Mouse (Mus musculus): ENCODE results near the gene Prrg3.
A peak's percentile ranks its signal among the peaks of the same experiment; 100 is the strongest.
"Not testable (repeated sequence)": the region's sequence is repeated elsewhere in the genome, so short reads cannot be mapped to it uniquely, and the experiment has no call there.

The Prrg3 gene

DNA sequence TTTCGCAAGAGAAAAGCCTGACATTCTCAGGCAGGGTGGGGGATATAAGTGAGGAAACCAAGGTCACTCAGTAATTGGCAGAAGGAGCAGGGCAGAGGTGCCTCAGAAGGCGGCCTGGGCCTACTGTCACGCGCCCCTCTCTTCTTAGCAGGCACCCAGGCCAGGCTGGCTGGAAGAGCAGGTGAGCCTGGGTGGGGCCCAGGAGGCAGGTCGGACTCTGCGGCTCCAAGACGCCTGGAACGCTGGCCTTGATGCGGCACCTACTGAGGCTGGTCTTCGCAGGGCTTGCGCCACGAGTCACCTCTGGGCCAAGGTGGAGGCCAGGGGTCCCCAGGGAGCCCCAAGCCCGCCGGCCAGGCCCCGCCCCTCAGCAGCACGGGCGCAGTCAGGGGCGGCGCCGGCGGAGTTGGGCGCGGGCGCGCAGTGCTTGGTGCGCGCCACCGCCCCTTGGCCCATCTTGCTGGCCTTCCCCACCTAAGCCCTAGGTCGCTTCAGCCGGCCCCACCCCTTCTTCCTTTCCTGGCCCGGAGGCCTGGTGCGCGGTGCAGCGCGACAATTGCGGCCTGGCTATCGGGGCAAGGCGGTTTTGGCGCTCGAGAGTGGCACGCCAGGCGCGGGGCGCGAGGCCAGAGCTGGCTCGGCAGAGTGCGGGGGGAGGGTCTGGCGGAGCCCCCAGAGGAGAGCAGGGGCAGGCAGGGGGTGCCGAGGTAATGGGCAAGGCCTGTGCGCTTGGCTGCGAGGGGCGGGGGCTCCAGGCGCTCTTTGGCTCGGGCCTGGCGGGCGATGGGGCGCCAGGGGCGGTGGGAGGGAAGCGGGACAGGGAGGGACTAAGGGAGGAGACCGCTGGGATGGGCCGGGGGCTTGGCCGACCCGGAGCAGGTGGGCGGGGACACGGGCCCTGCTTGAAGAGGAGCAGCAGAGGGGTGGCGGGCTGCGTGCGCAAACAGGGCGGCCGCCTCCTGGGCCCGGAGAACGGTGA is at the start of gene Prrg3:
Gene Prrg3 (plus strand): TSS at position 552 of the 979 bp plus-strand sequence.
- ATAC-seq (ENCODE audit: low TSS enrichment), result peak; percentile 72

DNA sequence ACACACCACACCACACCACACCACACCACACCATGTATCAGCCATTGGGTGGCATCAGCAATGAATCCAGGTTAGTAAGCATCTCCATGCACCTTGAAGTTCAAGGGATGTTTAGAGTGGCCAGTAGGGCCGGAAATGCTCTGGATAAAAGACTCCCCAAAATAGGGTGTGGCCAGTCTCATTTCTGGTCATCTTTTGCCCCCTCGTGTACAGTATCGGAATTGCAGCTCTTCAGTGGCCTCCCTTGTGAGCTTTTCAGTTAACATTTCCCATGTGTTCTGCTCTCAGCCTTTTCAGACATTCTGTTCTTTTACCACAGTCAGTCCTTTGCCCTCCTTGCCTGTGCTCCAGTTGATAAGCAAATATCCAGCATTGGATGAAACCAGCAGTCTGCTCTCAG is 15.8 kb upstream of the Prrg3 start:
- ATAC-seq (ENCODE audit: low TSS enrichment), result peak; percentile 64; the same call in 1 of the 2 replicates

DNA sequence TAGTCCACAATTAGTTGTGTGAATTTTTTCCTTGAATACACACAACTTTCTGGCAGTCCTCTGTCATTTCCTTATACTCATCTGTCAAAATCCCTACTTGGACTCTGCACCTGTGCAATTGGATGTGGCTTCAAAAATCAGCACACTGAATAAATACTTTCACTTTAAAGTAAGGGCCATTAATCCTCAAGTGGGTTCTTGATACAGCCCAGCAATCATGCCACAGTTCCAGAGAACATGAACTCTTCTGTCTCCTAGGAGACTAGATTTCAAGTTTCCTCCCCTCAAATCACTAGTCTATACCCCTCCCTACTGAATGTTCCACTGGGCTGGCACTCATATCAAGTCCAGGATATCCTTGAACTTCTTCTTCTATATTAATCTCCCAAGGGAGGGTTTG is 4.1 kb upstream of the Prrg3 start:
- no peak for ATAC-seq (ENCODE audit: low TSS enrichment)

DNA sequence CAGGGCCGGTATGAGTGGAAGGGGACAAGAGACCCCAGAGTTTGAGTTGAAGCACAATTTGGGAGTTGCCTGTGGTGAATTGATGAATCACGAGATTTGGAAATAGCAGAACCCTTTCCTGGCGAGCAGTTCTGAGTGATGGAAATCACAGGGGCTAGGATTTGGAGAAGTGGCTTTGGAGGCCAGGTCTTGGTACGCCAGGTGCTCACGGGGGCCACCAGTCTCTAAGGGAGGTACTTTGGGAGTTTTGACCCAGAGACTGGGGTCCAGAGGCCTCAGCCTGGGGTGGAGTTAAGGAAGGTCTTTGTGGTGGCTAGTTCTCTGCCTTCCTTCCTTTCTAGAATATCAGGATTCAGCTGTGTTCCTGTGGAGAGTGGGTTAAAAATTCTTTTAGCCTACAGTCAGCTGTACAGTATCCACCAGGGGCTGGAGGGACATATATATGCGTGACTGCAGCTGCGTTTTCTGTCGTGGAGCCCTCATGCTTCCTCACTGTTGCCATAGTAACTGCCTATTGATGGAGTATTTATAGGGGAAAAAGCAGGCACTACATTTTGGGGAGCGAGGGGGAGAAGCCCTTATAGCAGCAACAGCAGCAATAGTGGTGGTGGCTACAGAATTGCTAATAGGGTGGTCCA is 970 bp downstream of the Prrg3 start:
- peak; percentile 62 for ATAC-seq (ENCODE audit: low TSS enrichment)

DNA sequence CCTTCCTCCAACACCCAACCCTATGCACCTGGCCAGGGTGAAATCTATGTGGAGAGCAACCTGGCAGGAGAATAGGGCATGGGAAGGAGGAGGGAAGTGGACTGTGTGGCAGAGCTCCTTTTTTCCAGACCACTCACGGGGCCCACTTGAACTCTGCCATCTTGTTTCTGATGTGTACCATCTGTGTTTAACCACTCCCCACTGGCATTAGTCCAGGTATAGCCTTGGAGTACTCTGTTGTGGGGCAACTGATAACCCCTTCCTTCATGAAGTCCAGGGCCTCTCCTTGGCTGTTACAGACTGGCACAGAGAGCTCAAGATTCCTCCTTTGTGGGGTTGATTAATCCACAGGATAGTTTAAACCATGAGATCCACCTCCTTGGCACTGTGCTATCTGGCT is 5.8 kb downstream of the Prrg3 start:
- ATAC-seq (ENCODE audit: low TSS enrichment), result no peak

DNA sequence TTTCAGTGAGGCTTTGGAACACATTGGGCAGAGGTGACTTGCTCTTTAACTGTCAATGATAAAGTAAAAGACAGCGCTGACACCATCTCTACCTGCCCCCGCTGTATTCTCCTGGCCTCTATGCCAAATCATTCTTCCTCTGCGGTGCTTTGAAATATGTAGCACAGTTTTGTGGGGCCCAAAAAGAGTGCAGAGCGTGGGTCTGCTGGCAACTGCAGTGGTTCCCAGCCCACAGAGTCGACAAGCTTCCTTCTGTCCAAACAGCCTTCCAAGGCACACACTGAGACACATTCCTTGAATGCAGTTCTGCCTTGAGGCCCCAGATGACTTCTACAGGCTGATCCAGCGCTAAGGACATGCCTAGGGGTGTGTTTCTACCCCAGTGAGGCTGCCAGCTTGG is 6.4 kb downstream of the Prrg3 start:
- ATAC-seq (ENCODE audit: low TSS enrichment), result peak; percentile 98

DNA sequence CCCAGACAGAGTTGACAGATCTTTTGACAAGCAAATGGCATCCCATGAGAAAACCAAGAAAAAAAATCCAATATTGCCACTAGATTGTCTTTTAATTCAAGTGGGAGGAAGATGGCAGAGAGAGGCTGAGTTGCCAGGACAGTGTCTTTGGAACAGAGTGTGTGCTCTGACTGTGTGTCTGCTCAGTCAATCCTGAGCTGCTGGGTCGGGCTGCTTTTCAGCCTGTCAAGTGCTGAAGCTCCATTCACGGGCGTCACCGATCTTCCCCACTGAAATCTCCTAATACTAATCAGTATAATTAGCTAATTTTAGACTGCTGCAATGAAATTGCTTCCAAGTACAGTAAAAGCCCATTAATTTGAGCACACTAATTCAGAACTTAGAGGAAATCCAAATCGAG is 8.9 kb downstream of the Prrg3 start:
- no peak for ATAC-seq (ENCODE audit: low TSS enrichment)

DNA sequence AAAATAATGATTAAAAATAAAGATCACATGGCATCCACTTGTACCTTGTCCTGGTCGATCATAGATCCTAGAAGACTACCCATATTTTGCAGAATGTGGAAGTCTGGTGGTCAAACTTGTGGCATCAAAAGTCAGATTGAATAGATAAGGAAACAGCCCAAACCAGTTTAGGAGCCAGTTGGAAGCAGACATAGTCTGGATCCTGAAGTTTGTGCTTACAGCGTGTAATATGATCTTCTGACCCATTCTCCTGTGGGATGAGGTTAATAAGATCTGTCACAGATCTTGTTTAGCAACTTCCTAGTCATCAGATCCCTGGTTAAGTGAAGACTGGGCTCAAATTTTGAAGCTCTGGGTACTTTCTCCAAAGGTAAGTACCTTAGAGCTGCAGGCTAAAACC is 10.3 kb downstream of the Prrg3 start, which contains the start of gene Fate1:
Gene Fate1 (plus strand): TSS at position 301 of the 400 bp plus-strand sequence.
- ATAC-seq (ENCODE audit: low TSS enrichment), result no peak

DNA sequence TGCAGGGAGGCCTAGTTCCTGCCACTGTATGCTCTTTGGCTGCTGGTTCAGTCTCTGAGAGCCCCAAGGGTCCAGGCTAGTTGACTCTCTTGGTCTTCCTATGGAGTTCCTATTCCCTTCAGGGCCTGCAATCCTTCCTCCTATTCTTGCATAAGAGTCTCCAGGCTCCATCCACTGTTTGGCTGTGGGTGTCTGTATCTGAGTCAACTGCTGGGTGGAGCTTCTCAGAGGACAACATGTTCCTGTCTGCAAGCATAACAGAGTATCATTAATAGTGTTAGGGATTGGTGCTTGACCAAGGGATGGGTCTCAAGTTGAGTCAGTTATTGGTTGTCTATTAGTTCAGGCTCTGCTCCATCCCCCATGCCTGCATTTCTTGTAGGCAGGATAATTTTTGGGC is 15.3 kb downstream of the Prrg3 start:
- not testable (repeated sequence) for ATAC-seq (ENCODE audit: low TSS enrichment)

DNA sequence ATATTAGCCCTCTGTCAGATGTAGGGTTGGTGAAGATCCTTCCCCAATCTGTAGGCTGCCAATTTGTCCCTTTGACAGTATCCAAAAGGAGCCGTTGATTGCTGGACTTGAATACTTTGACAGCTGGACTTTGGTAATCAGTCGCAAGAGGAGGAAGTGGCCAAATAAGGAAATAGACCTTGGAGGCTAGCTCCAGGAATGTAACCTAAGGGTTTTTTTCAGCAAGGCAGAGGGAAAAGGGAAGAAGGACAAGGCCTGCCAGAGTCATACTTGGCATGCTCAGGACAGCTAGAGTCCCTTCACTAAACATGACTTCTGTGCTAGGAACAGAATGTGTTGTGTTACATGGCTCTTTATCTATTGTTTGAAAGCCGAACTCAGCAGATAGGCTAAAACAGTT is 18.0 kb downstream of the Prrg3 start:
- ATAC-seq (ENCODE audit: low TSS enrichment), result no peak

DNA sequence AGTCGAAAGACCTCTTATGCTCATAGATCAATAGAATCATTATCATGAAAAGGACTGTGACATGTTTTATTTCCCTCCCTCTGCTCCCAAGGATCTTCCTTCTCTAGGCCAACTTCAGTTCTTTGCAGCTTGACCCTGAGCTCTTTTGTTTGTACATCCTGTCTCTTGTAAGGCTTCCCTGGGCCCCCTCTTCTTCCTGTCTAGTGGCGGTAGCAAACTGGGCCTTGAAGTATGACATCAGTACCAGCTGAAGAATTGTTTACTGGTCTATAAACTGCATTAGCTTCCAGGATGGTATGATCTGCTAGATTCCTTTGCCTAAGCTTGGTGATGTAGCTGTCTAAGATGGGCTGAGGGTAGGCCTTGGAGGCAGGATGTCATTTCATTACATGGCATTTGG is 18.9 kb downstream of the Prrg3 start:
- ATAC-seq (ENCODE audit: low TSS enrichment), result no peak

DNA sequence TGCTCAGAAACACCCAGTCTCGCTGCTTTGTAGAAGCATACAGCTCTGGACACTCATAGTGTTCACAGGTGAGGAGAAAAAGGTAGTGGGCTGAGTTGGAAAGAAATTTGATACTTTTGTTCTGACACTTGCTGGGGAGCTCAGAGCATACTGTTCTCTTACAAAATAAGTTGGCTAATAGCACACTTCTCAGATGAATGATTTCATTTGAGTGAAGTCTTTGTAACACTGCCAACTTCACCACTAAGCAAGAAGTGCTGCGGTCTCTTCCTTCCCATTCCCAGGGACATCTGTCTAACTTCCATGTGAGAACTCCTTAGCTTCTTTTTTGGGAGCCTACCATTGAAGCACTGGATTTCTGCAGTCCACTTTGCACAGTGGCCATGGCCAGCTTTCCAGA is 20.8 kb downstream of the Prrg3 start:
- ATAC-seq (ENCODE audit: low TSS enrichment), result peak; percentile 52; the same call in 1 of the 2 replicates

DNA sequence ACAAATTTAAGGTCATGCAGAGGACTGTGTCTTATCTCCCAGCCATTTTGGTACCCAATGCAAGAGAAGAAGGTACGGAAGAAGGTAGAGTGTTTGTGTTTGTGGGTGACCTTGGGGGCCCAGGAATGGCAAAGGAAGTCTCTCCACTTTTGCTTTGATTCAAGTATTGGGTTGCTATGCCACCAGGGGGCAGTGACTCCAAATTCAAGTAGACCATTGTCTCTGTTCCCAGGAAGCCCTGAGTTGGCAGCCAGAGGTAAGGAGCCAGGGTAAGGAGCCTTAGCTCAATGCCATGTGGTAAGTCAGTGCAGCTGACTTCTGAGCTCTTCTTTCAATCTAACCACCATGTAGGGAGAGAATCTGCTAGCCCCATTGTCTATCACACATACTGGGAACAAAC is 21.4 kb downstream of the Prrg3 start:
- peak; percentile 59 for ATAC-seq (ENCODE audit: low TSS enrichment)

DNA sequence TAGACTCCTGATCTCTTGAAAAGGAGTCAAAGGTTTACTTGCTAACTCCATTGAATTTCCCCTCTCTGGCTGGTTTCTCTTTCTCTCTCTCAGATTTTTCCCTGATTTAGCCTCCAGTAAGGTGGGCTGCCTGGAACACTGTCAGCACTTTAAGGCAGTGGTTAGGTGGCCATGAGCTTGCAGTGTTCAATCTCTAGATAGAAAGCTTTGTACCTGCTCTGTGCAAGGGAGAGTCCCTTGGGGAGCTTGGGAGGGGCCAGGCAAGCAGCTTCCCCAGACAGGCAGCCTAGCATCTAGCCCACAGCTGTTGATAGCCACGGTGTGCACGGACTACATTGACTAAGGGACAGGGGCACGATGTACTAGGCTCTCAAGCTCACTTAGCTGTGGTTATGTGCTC is 29.1 kb downstream of the Prrg3 start, which contains the start of gene Cnga2:
Gene Cnga2 (plus strand): TSS at position 301 of the 400 bp plus-strand sequence.
- no peak for ATAC-seq (ENCODE audit: low TSS enrichment)

DNA sequence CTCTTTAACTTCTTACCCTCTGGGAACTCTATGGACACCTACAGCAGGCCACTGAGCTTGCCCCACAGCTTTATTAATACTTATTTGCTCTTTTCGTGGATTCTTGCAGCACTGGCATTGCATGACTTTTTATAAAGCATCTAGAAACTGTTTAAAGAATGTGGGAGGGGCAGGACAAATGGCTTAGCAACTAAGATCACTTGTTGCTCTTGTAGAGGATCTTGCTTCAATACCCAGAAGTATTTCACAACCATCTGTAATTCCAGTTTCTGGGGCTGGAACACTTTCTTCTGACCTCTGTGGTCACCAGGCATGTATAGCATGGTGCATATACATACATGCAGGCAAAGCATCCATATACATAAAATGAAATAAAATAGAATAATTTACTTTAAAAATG is 33.5 kb downstream of the Prrg3 start:
- ATAC-seq (ENCODE audit: low TSS enrichment), result no peak

DNA sequence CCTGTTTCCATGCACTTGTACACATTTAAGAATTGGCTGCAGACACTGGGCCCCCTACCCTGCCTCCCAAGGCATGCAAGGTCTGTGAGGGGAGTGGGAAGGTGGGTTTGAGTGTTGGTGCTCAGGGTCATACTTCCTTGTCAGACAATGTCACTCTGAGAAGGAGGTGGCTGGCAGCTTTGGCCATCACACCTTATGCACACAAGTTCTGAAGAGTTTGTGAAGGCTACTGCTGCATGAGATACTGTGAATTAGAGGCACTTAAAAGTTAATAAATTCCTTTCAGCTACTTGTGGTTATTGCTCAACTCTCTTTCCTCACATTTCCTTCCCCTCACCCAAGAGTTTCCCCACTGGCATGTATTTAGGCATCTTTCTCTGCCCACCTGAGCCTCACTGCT is 47.5 kb downstream of the Prrg3 start:
- ATAC-seq (ENCODE audit: low TSS enrichment), result no peak

DNA sequence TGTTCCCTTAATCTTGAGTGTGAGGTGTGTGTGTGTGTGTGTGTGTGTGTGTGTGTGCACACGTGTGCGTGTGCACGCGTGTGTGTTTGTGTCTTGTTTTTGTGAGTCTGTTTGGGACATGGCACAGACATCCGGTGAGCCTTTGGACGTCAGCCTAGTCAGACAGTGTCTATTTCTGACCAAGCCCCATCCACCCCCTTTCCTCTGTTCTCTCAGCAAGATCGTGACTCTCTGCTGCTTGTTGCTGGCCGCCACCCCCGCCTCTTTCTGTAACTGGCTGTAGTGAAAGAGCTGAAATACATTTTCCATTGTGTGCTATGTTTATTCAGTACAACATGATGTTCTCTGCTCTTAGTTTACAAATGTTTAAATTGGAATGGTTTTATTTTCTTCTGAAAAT is 49.8 kb downstream of the Prrg3 start:
- ATAC-seq (ENCODE audit: low TSS enrichment), result peak; percentile 98

DNA sequence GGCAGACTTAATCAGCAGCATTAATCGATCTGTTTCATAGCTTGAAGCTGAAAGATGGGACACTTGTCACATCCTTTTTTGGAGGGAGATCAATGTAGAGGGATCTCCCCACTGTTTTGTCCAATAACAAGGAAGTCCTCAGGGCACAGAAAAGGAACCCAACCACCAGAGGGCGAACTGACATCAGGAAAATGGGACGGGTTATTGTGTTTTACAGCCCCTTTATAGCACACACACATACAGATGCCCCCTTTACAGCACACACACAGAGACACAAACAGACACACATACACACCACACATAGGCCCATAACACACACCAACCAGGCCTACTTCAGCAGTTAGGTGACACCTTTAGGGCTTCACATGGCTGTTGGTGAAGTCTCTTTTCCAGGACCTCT is 50.4 kb downstream of the Prrg3 start:
- peak; percentile 48 for ATAC-seq (ENCODE audit: low TSS enrichment)

DNA sequence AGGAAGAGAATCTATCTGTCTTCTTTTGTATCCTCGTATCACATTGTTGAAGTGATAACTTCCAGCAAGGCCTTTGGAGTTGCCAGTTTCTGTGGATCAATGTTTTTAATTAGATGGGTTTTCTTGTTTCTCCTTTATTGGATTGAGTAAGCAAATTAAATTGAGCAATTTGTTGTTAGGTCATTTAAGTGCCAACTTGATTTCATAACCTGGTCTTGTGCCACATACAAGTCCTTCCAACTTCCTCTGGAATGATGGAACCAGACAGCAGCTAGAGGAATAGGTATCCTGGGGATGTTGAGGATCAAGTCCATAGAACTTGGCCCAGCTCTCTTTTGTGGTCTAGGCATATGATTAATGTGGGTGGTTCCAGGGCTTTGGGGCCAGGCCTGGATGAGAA is 59.8 kb downstream of the Prrg3 start:
- ATAC-seq (ENCODE audit: low TSS enrichment), result no peak

All from frontal cortex, adult (tissue).